Mouse (Mus musculus) heart, embryonic 13.5 days (tissue): ENCODE results near the gene Serpina3j. TPM values are rescaled to one million over a fixed set of nuclear protein-coding genes. Genes with fewer than 3 reads are reported as not detected.
"Not testable (repeated sequence)": the region's sequence is repeated elsewhere in the genome, so short reads cannot be mapped to it uniquely, and the experiment has no call there.

Experiments used
- ATAC-seq: fragments of 200-750 bp; cut with Nextera tagmentation; 2 replicates; pipeline ENCODE4 v1.8.0; 2017; ENCODE audit warnings: moderate TSS enrichment; ENCODE audit not compliant: insufficient number of reproducible peaks, low FRiP score, low TSS enrichment; ENCODE audit errors: extremely low read depth
- H3K27ac ChIP-seq: fragments of 300-500 bp; sonication (generic); replicated peaks from 2 replicates; pipeline ENCODE4 v1.5.1; 2015; ENCODE audit warnings: moderate library complexity, mild to moderate bottlenecking, inconsistent platforms
- H3K27me3 ChIP-seq: fragments of 300-500 bp; sonication (generic); replicated peaks from 2 replicates; pipeline ENCODE4 v1.6.1; 2015; ENCODE audit warnings: mild to moderate bottlenecking, inconsistent platforms
- H3K36me3 ChIP-seq: fragments of 300-500 bp; sonication (generic); 2 replicates; pipeline ENCODE4 v1.6.1; 2015; ENCODE audit warnings: mild to moderate bottlenecking, inconsistent platforms
- H3K4me1 ChIP-seq: fragments of 300-500 bp; sonication (generic); 2 replicates; pipeline ENCODE4 v1.6.1; 2015; ENCODE audit warnings: inconsistent platforms
- H3K4me2 ChIP-seq: fragments of 300-500 bp; sonication (generic); 2 replicates; pipeline ENCODE4 v1.6.1; 2015; ENCODE audit warnings: inconsistent platforms, mild to moderate bottlenecking, moderate library complexity
- H3K4me3 ChIP-seq: fragments of 300-500 bp; sonication (generic); 2 replicates; pipeline ENCODE4 v1.5.1; 2015; ENCODE audit warnings: moderate library complexity, mild to moderate bottlenecking, inconsistent platforms
- H3K9ac ChIP-seq: fragments of 300-500 bp; sonication (generic); 2 replicates; pipeline ENCODE4 v1.6.1; 2015; ENCODE audit warnings: inconsistent platforms, mild to moderate bottlenecking, moderate library complexity
- H3K9me3 ChIP-seq: fragments of 300-500 bp; sonication (generic); 2 replicates; pipeline ENCODE4 v1.6.1; 2016; ENCODE audit warnings: inconsistent platforms
- WGBS: fragments of 180-500 bp; shearing (Covaris S2); methylation state at CpG from one replicate; pipeline ENCODE4 v1.1.7; 2015; ENCODE audit warnings: mixed read lengths; 5-methylcytosine and 5-hydroxymethylcytosine counted together
- polyA plus RNA-seq: library from polyadenylated mRNA; unstranded; fragments of >200 nt; fragmentation: Nextera tagmentation; extraction: Ambion mirVana; gene quantifications from 2 replicates; pipeline ENCODE4 v1.2.1, GENCODE M21; 2015

The Serpina3j gene
- polyA plus RNA-seq, 1 experiment from 2014 or later, result not detected

- not testable (repeated sequence) for H3K9me3 ChIP-seq, H3K36me3 ChIP-seq, H3K4me3 ChIP-seq, H3K4me2 ChIP-seq, H3K4me1 ChIP-seq, H3K27ac ChIP-seq, H3K27me3 ChIP-seq, H3K9ac ChIP-seq, ATAC-seq
Measured at GRCm38 (mm10) chr12:104336873-104337272, 22.5 kb downstream of the Serpina3j start.

GRCm38 (mm10) chr12:104338226-104338625 is 23.9 kb downstream of the Serpina3j start, which contains the start of the genes Serpina3k and Serpina3m:
Gene Serpina3k, plus strand, starts transcription at chr12:104338486.
Gene Serpina3m, plus strand, starts transcription at chr12:104338486.
- H3K27me3 ChIP-seq, H3K27ac ChIP-seq, H3K4me3 ChIP-seq, H3K9ac ChIP-seq, H3K4me1 ChIP-seq, H3K9me3 ChIP-seq, ATAC-seq, H3K36me3 ChIP-seq, H3K4me2 ChIP-seq: not testable (repeated sequence)
- WGBS, result 72% methylated on average over 3 of the region's 3 CpGs

GRCm38 (mm10) chr12:104338705-104339104 is 24.4 kb downstream of the Serpina3j start:
- Histone ChIP-seq H3K4me1 (no peaks in the 10 kb centered on the region), H3K27ac (no peak overlapping the region), H3K9ac (no peak overlapping the region), H3K4me2 (no peak overlapping the region), H3K9me3 (no peaks in the 10 kb centered on the region), H3K36me3 (no peaks in the 10 kb centered on the region), H3K4me3 (no peak overlapping the region), H3K27me3 (no peaks in the 10 kb centered on the region)
- ATAC-seq, result no peak
- 77% methylated on average over 3 of the region's 3 CpGs for WGBS

GRCm38 (mm10) chr12:104342489-104342888 is 28.1 kb downstream of the Serpina3j start:
- ATAC-seq, H3K9me3 ChIP-seq, H3K27me3 ChIP-seq, H3K27ac ChIP-seq, H3K9ac ChIP-seq, H3K4me1 ChIP-seq, H3K4me3 ChIP-seq, H3K36me3 ChIP-seq, H3K4me2 ChIP-seq: not testable (repeated sequence)

GRCm38 (mm10) chr12:104345181-104345580 is 30.8 kb downstream of the Serpina3j start:
- Histone ChIP-seq H3K27ac (no peak overlapping the region), H3K4me3 (no peak overlapping the region), H3K36me3 (no peaks in the 10 kb centered on the region), H3K9me3 (no peaks in the 10 kb centered on the region), H3K4me1 (no peaks in the 10 kb centered on the region), H3K27me3 (no peaks in the 10 kb centered on the region), H3K4me2 (no peak overlapping the region), H3K9ac (no peak overlapping the region)
- ATAC-seq, result no peak
- WGBS, result 74% methylated on average over 2 of the region's 2 CpGs

GRCm38 (mm10) chr12:104345707-104346106 is 31.4 kb downstream of the Serpina3j start:
- Histone ChIP-seq H3K4me3 (no peak overlapping the region), H3K9ac (no peak overlapping the region), H3K36me3 (no peaks in the 10 kb centered on the region), H3K27me3 (no peaks in the 10 kb centered on the region), H3K4me2 (no peak overlapping the region), H3K9me3 (no peaks in the 10 kb centered on the region), H3K4me1 (no peaks in the 10 kb centered on the region), H3K27ac (no peak overlapping the region)
- no peak for ATAC-seq

- ATAC-seq, result no peak
Measured at GRCm38 (mm10) chr12:104347091-104347490, 32.7 kb downstream of the Serpina3j start.

GRCm38 (mm10) chr12:104351812-104352211 is 37.5 kb downstream of the Serpina3j start:
- not testable (repeated sequence) for H3K4me1 ChIP-seq, H3K9me3 ChIP-seq, H3K27ac ChIP-seq, H3K4me3 ChIP-seq, H3K36me3 ChIP-seq, ATAC-seq, H3K9ac ChIP-seq, H3K4me2 ChIP-seq, H3K27me3 ChIP-seq
- WGBS, result 34% methylated on average over 3 of the region's 3 CpGs

More at GRCm38 (mm10) chr12:104347091-104347490, 32.7 kb downstream of the Serpina3j start:
- WGBS, result 69% methylated on average over 2 of the region's 2 CpGs
- no peak overlapping the region for H3K4me3 ChIP-seq
- no peaks in the 10 kb centered on the region for H3K36me3 ChIP-seq
- H3K9ac ChIP-seq, result no peak overlapping the region
- no peak overlapping the region for H3K4me2 ChIP-seq
- H3K27me3 ChIP-seq, result no peaks in the 10 kb centered on the region
- H3K4me1 ChIP-seq, result no peaks in the 10 kb centered on the region
- no peak overlapping the region for H3K27ac ChIP-seq
- H3K9me3 ChIP-seq, result no peaks in the 10 kb centered on the region

- no peak overlapping the region for H3K4me3 ChIP-seq
- H3K9ac ChIP-seq, result no peak overlapping the region
- no peaks in the 10 kb centered on the region for H3K36me3 ChIP-seq
- 81% methylated on average over 3 of the region's 3 CpGs for WGBS
- H3K9me3 ChIP-seq, result no peaks in the 10 kb centered on the region
- H3K27ac ChIP-seq, result no peak overlapping the region
- no peak for ATAC-seq
- H3K4me2 ChIP-seq, result no peak overlapping the region
- H3K4me1 ChIP-seq, result no peaks in the 10 kb centered on the region
- H3K27me3 ChIP-seq, result no peaks in the 10 kb centered on the region; the same call in 1 of the 2 replicates
Measured at GRCm38 (mm10) chr12:104356006-104356405, 41.7 kb downstream of the Serpina3j start.

GRCm38 (mm10) chr12:104369986-104370385 is 55.6 kb downstream of the Serpina3j start:
- Histone ChIP-seq H3K27ac (no peak overlapping the region), H3K9me3 (no peaks in the 10 kb centered on the region; the same call in 1 of the 2 replicates), H3K4me2 (no peak overlapping the region), H3K27me3 (no peaks in the 10 kb centered on the region), H3K4me1 (no peaks in the 10 kb centered on the region), H3K4me3 (no peak overlapping the region), H3K9ac (no peak overlapping the region), H3K36me3 (no peaks in the 10 kb centered on the region)
- no peak for ATAC-seq
- WGBS, result 76% methylated on average over 3 of the region's 3 CpGs
